Mouse (Mus musculus) hindbrain, embryonic 11.5 days (tissue): ENCODE data around the gene Mill2. TPM values are rescaled to one million over a fixed set of nuclear protein-coding genes. Genes with fewer than 3 reads are reported as not detected.
"Not testable (repeated sequence)": the region's sequence is repeated elsewhere in the genome, so short reads cannot be mapped to it uniquely, and the experiment has no call there.

Source experiments
- ATAC-seq: fragments of 200-750 bp; cut with Nextera tagmentation; 2 replicates; pipeline ENCODE4 v1.8.0; 2017; ENCODE audit warnings: mild to moderate bottlenecking, moderate TSS enrichment, moderate library complexity; ENCODE audit not compliant: low FRiP score
- DNase-seq: peaks from one replicate; pipeline ENCODE4 v3.0.0-alpha.2; 2015; ENCODE audit warnings: low spot score
- H3K27ac ChIP-seq: fragments of 300-500 bp; sonication (generic); 2 replicates; pipeline ENCODE4 v1.5.1; 2014; ENCODE audit warnings: mild to moderate bottlenecking, low read depth, low read length
- H3K27me3 ChIP-seq: fragments of 300-500 bp; sonication (generic); 2 replicates; pipeline ENCODE4 v1.6.1; 2014; ENCODE audit warnings: mild to moderate bottlenecking, low read length, moderate library complexity, mixed read lengths; ENCODE audit not compliant: control insufficient read depth, insufficient read depth
- H3K36me3 ChIP-seq: fragments of 300-500 bp; sonication (generic); 2 replicates; pipeline ENCODE4 v1.6.1; 2014; ENCODE audit warnings: mild to moderate bottlenecking, low read length, moderate library complexity, mixed read lengths; ENCODE audit not compliant: control insufficient read depth, insufficient read depth
- H3K4me1 ChIP-seq: fragments of 300-500 bp; sonication (generic); replicated peaks from 2 replicates; pipeline ENCODE4 v1.6.1; 2014; ENCODE audit warnings: low read length, mixed read lengths; ENCODE audit not compliant: control insufficient read depth, insufficient read depth
- H3K4me2 ChIP-seq: fragments of 300-500 bp; sonication (generic); replicated peaks from 2 replicates; pipeline ENCODE4 v1.6.1; 2014; ENCODE audit warnings: mild to moderate bottlenecking, low read depth, low read length
- H3K4me3 ChIP-seq: fragments of 300-500 bp; sonication (generic); 2 replicates; pipeline ENCODE4 v1.5.1; 2014; ENCODE audit warnings: low read depth, low read length
- H3K9ac ChIP-seq: fragments of 300-500 bp; sonication (generic); 2 replicates; pipeline ENCODE4 v1.6.1; 2014; ENCODE audit warnings: low read depth, low read length
- H3K9me3 ChIP-seq: fragments of 300-500 bp; sonication (generic); 2 replicates; pipeline ENCODE4 v1.6.1; 2016; ENCODE audit warnings: low read length; ENCODE audit not compliant: control insufficient read depth
- WGBS: fragments of 180-500 bp; shearing (Covaris S2); extraction: QIAGEN DNeasy Blood & Tissue Kit; methylation state at CpG from one replicate; pipeline ENCODE4 v1.1.7; 2014; 5-methylcytosine and 5-hydroxymethylcytosine counted together
- polyA plus RNA-seq: library from polyadenylated mRNA; unstranded; fragments of >200 nt; fragmentation: Nextera tagmentation; extraction: Ambion mirVana; gene quantifications from 2 replicates; pipeline ENCODE4 v1.2.1, GENCODE M21; 2014

Gene Mill2
- 0.13 and 0.48 TPM in 2 replicates for polyA plus RNA-seq

- DNase-seq (peak; percentile 10), ATAC-seq (0 out of 2 replicates have a peak, but pooled peaks have one; percentile 22)
These were observed at the start of gene Mill2 for GRCm38 (mm10) chr7:18839865-18840264. Mill2 (plus strand) TSS chr7:18839966.

GRCm38 (mm10) chr7:18790671-18791070, 49.1 kb upstream of the Mill2 start:
- not testable (repeated sequence) for DNase-seq

More at GRCm38 (mm10) chr7:18839865-18840264, at the start of gene Mill2:
- Histone ChIP-seq H3K27me3 (no peaks in the 10 kb centered on the region), H3K4me2 (peak within 1 kb of the TSS; percentile 46), H3K9ac (peak within 1 kb of the TSS; percentile 52), H3K4me3 (peak within 1 kb of the TSS; percentile 28), H3K27ac (no peak within 1 kb of the TSS), H3K36me3 (no peaks in the 10 kb centered on the region), H3K4me1 (no peaks in the 10 kb centered on the region), H3K9me3 (no peaks in the 10 kb centered on the region)
- 24% methylated on average over 3 of the region's 3 CpGs for WGBS

GRCm38 (mm10) chr7:18798420-18798819, 41.3 kb upstream of the Mill2 start, which contains the start of gene Psg19:
Psg19 (minus strand) TSS chr7:18798520.
- DNase-seq (no peak), ATAC-seq (no peak)
- H3K36me3 ChIP-seq = no peaks in the 10 kb centered on the region
- 85% methylated on average over 1 of the region's 1 CpGs for WGBS
- H3K4me2 ChIP-seq = no peak within 1 kb of the TSS
- no peak within 1 kb of the TSS for H3K9ac ChIP-seq
- H3K27ac ChIP-seq = no peak within 1 kb of the TSS
- H3K27me3 ChIP-seq = no peaks in the 10 kb centered on the region
- no peaks in the 10 kb centered on the region for H3K4me1 ChIP-seq
- H3K9me3 ChIP-seq = no peaks in the 10 kb centered on the region
- H3K4me3 ChIP-seq = no peak within 1 kb of the TSS

More at GRCm38 (mm10) chr7:18790671-18791070, 49.1 kb upstream of the Mill2 start:
- H3K36me3 ChIP-seq, H3K9me3 ChIP-seq, H3K4me3 ChIP-seq, H3K4me1 ChIP-seq, H3K27me3 ChIP-seq, H3K9ac ChIP-seq, H3K4me2 ChIP-seq, ATAC-seq, H3K27ac ChIP-seq: not testable (repeated sequence)

- Histone ChIP-seq H3K4me3 (no peak overlapping the region), H3K9me3 (no peaks in the 10 kb centered on the region), H3K4me2 (no peak overlapping the region), H3K36me3 (no peaks in the 10 kb centered on the region), H3K27me3 (no peaks in the 10 kb centered on the region), H3K9ac (no peak overlapping the region), H3K4me1 (no peaks in the 10 kb centered on the region), H3K27ac (no peak overlapping the region)
- ATAC-seq (no peak), DNase-seq (peak; percentile 1)
- 40% methylated on average over 3 of the region's 3 CpGs for WGBS
These were observed 40.6 kb upstream of the Mill2 start for GRCm38 (mm10) chr7:18799129-18799528.

- DNase-seq (no peak), ATAC-seq (no peak)
- Histone ChIP-seq H3K4me2 (no peak overlapping the region), H3K4me1 (no peaks in the 10 kb centered on the region), H3K9me3 (no peaks in the 10 kb centered on the region), H3K4me3 (no peak overlapping the region), H3K27ac (no peak overlapping the region), H3K27me3 (no peaks in the 10 kb centered on the region), H3K36me3 (no peaks in the 10 kb centered on the region), H3K9ac (no peak overlapping the region)
These were observed 36.2 kb upstream of the Mill2 start for GRCm38 (mm10) chr7:18803526-18803925.

- no peak for ATAC-seq
- Histone ChIP-seq H3K4me1 (no peaks in the 10 kb centered on the region), H3K4me2 (no peak overlapping the region), H3K27me3 (no peaks in the 10 kb centered on the region), H3K36me3 (no peaks in the 10 kb centered on the region), H3K27ac (no peak overlapping the region), H3K4me3 (no peak overlapping the region), H3K9ac (no peak overlapping the region), H3K9me3 (no peaks in the 10 kb centered on the region)
- no peak for DNase-seq
- WGBS = 88% methylated on average over 9 of the region's 9 CpGs
These were observed 21.5 kb upstream of the Mill2 start for GRCm38 (mm10) chr7:18818301-18818700.

- H3K27me3 ChIP-seq = no peaks in the 10 kb centered on the region
- 81% methylated on average over 3 of the region's 3 CpGs for WGBS
- no peaks in the 10 kb centered on the region for H3K4me1 ChIP-seq
- DNase-seq (no peak), ATAC-seq (no peak)
- H3K4me3 ChIP-seq = no peak within 1 kb of the TSS
- no peaks in the 10 kb centered on the region for H3K9me3 ChIP-seq
- no peak within 1 kb of the TSS for H3K9ac ChIP-seq
- no peaks in the 10 kb centered on the region for H3K36me3 ChIP-seq
- H3K27ac ChIP-seq = no peak within 1 kb of the TSS
- H3K4me2 ChIP-seq = no peak within 1 kb of the TSS
These were observed 18.3 kb upstream of the Mill2 start, which contains the start of gene Psg17 for GRCm38 (mm10) chr7:18821507-18821906. Psg17 (minus strand) TSS chr7:18821607.

GRCm38 (mm10) chr7:18827792-18828546, 11.8 kb upstream of the Mill2 start:
- Histone ChIP-seq H3K9me3 (no peaks in the 10 kb centered on the region), H3K4me1 (no peaks in the 10 kb centered on the region), H3K27ac (no peak overlapping the region), H3K9ac (no peak overlapping the region), H3K27me3 (no peaks in the 10 kb centered on the region), H3K4me3 (no peak overlapping the region), H3K4me2 (no peak overlapping the region), H3K36me3 (no peaks in the 10 kb centered on the region)
- 63% methylated on average over 26 of the region's 26 CpGs for WGBS
- DNase-seq = no peak
- ATAC-seq = peak; percentile 17; the same call in 1 of the 2 replicates

- Histone ChIP-seq H3K9ac (no peak overlapping the region), H3K4me2 (no peak overlapping the region), H3K9me3 (no peaks in the 10 kb centered on the region), H3K27me3 (no peaks in the 10 kb centered on the region), H3K36me3 (no peaks in the 10 kb centered on the region), H3K4me1 (no peaks in the 10 kb centered on the region), H3K27ac (no peak overlapping the region), H3K4me3 (no peak overlapping the region)
- WGBS = 62% methylated on average over 9 of the region's 9 CpGs
- no peak for ATAC-seq
- peak; percentile 35 for DNase-seq
These were observed 11.2 kb upstream of the Mill2 start for GRCm38 (mm10) chr7:18828592-18828991.
